Mouse (Mus musculus) kidney, adult 2 months (tissue): ENCODE results near the gene Ap2a2. TPM values are rescaled to one million over a fixed set of nuclear protein-coding genes. Genes with fewer than 3 reads are reported as not detected.
A peak's percentile ranks its signal among the peaks of the same experiment; 100 is the strongest.

Experiments
- DNase-seq: peaks from one replicate; pipeline ENCODE4 v3.0.0; 2021
- H3K27ac ChIP-seq: fragments of 200-500 bp; 2 replicates; pipeline ENCODE4 v1.5.1; 2012; ENCODE audit warnings: low read depth, low read length, control low read depth, inconsistent platforms; ENCODE audit not compliant: insufficient read depth
- H3K27me3 ChIP-seq: fragments of 200-500 bp; replicated peaks from 2 replicates; pipeline ENCODE4 v1.6.1; 2012; ENCODE audit warnings: mild to moderate bottlenecking, moderate library complexity, low read length, inconsistent platforms; ENCODE audit not compliant: control insufficient read depth, insufficient read depth
- H3K36me3 ChIP-seq: fragments of 200-500 bp; 2 replicates; pipeline ENCODE4 v1.6.1; 2012; ENCODE audit warnings: mild to moderate bottlenecking, moderate library complexity, low read length, inconsistent platforms; ENCODE audit not compliant: control insufficient read depth, insufficient read depth
- H3K4me1 ChIP-seq: fragments of 200-500 bp; 2 replicates; pipeline ENCODE4 v1.6.1; 2011; ENCODE audit warnings: low read length; ENCODE audit not compliant: control insufficient read depth, insufficient read depth
- H3K4me3 ChIP-seq: fragments of 200-500 bp; 2 replicates; pipeline ENCODE4 v1.5.1; 2011; ENCODE audit warnings: mild to moderate bottlenecking, low read depth, low read length, control low read depth; ENCODE audit not compliant: insufficient read depth
- CTCF ChIP-seq: fragments of 200-500 bp; conservative IDR thresholded peaks from 2 replicates; pipeline ENCODE4 v1.5.1; 2011; ENCODE audit warnings: low read depth, mild to moderate bottlenecking, control low read depth, low read length, moderate library complexity, mixed read lengths; ENCODE audit not compliant: insufficient read depth, insufficient read length
- POLR2A ChIP-seq: fragments of 200-500 bp; IDR thresholded peaks from one replicate; pipeline ENCODE4 v1.6.1; 2011; ENCODE audit warnings: low read depth, low read length, control low read depth
- WGBS: fragments of 180-500 bp; shearing (Covaris S2); methylation state at CpG from one replicate; pipeline ENCODE4 v1.1.7; 2018; 5-methylcytosine and 5-hydroxymethylcytosine counted together
- polyA plus RNA-seq: library from polyadenylated mRNA; depleted of rRNA; stranded (reverse); fragments of >200 nt; gene quantifications from 2 replicates; pipeline ENCODE4 v1.2.3, GENCODE M21; 2012

Ap2a2 gene
- polyA plus RNA-seq, 1 experiment = 94.8 TPM

DNA sequence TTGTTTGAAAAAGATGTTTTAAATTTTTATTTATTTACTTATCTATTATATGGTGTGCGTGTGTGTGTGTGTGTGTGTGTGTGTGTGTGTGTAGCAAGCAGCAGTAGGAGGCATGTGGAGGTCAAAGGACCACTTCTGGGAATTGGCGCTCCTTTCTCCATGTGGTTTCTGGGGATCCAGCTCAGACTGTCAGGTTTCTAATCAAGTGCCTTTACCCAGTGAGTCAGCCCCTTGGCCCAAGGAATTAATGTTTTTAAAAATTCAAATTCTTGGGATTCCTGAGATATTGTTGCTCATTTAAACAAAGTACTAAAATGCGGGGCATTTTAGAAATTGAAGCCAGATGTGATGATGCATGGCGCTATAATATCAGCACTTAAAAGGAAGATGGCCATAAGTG lies 20.3 kb upstream of the Ap2a2 start:
- Histone ChIP-seq H3K27ac (no peak overlapping the region), H3K27me3 (no peaks in the 10 kb centered on the region), H3K4me1 (peaks cover 5% of the 10 kb centered on the region; the same call in 1 of the 2 replicates), H3K4me3 (no peak overlapping the region), H3K36me3 (no peaks in the 10 kb centered on the region)
- no peak for DNase-seq
- no peak for TF ChIP-seq CTCF
- TF ChIP-seq POLR2A = no peak
- 90% methylated on average over 4 of the region's 4 CpGs for WGBS

DNA sequence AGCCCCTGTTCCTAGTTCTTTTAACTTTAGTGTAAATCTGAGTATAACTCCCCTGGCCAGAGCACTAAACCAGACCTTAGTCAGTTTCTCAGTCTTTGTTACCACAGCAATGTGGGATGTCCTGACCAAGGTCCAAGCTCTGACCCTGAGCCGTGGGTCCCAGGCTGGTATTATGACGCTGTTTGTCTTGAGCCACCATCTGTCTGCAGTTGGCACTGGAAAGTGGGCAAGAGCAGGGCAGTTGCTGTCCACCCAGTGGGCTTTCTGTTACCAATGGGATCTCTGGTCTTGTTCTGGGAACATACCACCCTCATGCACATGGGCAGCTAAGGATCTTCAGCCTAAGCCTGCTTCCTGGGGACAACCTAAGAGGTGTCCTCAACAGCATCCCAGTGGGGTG lies 19.4 kb upstream of the Ap2a2 start:
- Histone ChIP-seq H3K4me1 (peaks cover 5% of the 10 kb centered on the region; the same call in 1 of the 2 replicates), H3K27me3 (no peaks in the 10 kb centered on the region), H3K36me3 (no peaks in the 10 kb centered on the region), H3K27ac (no peak overlapping the region), H3K4me3 (no peak overlapping the region)
- DNase-seq = peak; percentile 20
- TF ChIP-seq CTCF (no peak), POLR2A (no peak)
- WGBS = 57% methylated on average over 2 of the region's 2 CpGs

DNA sequence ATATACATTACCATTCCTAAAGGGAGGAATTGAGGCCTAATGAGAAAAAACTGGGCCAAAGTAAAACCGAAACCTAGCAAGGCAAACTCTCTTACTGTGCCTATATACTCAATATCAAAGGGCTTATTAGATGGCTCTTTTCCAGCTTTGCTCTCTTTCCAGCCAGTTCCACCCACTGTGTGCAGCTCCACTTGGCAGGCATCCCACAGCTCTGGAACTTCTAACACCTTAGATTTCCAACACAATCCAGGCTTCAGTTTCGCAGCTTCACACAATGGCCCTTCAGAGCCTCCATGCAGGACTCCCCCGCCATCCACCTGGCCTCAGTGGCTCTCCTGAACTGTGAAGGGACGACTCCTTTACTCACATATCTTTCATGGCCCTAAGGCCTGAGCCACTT lies 17.3 kb upstream of the Ap2a2 start:
- Histone ChIP-seq H3K4me1 (peaks cover 5% of the 10 kb centered on the region; the same call in 1 of the 2 replicates), H3K27ac (no peak overlapping the region), H3K36me3 (no peaks in the 10 kb centered on the region), H3K4me3 (no peak overlapping the region), H3K27me3 (no peaks in the 10 kb centered on the region)
- 82% methylated on average over 4 of the region's 4 CpGs for WGBS
- no peak for TF ChIP-seq POLR2A
- TF ChIP-seq CTCF = no peak
- DNase-seq = no peak

DNA sequence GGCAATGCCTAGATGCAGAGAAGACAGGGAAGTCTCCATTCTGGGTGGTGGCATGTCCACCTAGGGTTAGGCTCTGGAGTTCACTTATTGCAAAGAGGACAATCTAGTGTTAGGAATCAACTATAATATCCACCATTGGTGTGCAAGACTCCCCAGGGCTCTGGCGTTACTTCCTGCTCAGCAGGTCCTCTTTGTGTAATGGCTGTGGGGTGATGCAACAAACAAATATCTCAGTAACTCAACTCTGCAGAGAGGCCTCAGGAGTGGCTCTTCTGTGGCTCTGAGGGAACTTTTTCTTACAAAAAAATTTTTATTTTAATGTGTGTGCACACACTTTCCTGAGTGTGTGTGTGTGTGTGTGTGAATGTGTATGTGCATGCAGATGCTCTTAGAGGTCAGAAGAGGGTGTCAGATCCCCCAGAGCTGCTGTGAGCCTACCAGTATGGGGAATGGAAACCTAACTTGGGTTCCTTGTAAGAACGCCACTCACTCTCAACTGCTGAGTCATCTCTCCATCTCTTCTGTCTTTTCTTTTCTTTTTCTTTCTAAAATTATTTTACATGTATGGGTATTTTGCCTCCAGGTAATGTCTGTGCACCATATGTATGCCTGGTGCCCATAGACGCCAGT lies 12.4 kb upstream of the Ap2a2 start:
- H3K4me1 ChIP-seq = no peaks in the 10 kb centered on the region
- no peaks in the 10 kb centered on the region for H3K36me3 ChIP-seq
- WGBS = 90% methylated on average over 3 of the region's 3 CpGs
- H3K4me3 ChIP-seq = no peak overlapping the region
- H3K27me3 ChIP-seq = no peaks in the 10 kb centered on the region
- DNase-seq = no peak
- TF ChIP-seq CTCF = no peak
- no peak for TF ChIP-seq POLR2A
- H3K27ac ChIP-seq = no peak overlapping the region

DNA sequence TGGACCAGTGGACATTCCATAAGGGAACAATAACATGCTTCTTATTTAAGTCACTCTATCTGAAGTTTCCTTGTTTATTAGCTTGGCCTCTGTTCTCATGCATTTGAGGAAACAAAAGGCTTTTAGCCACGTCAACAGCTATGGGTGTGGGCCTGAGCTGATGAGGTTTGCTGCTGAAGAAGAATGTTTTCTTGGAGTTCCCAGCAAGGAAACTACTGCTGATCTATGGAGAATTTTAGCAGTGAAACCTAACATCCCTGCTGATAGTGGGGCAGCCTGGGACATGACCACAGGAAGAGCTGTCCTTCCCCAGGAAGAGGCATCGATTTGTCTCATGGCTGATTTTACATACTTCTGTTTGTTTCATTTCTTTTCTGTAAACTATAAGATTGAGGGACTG lies 11.5 kb upstream of the Ap2a2 start:
- TF ChIP-seq CTCF = no peak
- TF ChIP-seq POLR2A = no peak
- 62% methylated on average over 2 of the region's 2 CpGs for WGBS
- H3K27ac ChIP-seq = no peak overlapping the region
- H3K36me3 ChIP-seq = no peaks in the 10 kb centered on the region
- no peaks in the 10 kb centered on the region for H3K4me1 ChIP-seq
- no peak overlapping the region for H3K4me3 ChIP-seq
- DNase-seq = no peak
- no peaks in the 10 kb centered on the region for H3K27me3 ChIP-seq

DNA sequence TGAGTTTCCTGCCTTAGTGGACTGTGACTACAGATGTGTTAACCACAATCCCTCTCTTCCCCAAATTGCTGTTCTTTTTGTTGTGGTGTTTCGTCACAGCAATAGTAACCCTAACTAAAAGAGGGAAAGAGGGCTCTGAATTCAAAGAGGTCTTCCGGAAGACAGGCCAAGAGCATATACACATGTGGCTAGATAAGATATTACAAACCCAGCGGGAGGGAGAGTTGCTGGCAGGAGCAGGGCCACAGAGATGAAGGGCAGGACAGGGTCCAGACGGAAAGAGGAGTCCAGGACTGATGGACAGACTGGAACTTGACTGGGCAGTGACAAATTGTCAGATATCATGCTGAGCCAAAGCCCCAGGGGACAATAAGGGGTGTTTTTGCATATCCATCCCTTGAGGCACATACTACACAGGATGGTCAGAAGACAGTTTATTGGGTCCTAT lies 3.6 kb upstream of the Ap2a2 start:
- Histone ChIP-seq H3K36me3 (no peaks in the 10 kb centered on the region), H3K27ac (no peak overlapping the region), H3K27me3 (no peaks in the 10 kb centered on the region), H3K4me1 (peaks cover under 1% of the 10 kb centered on the region; the same call in 1 of the 2 replicates), H3K4me3 (no peak overlapping the region)
- no peak for DNase-seq
- TF ChIP-seq POLR2A = no peak
- no peak for TF ChIP-seq CTCF
- WGBS = 82% methylated on average over 4 of the region's 4 CpGs

DNA sequence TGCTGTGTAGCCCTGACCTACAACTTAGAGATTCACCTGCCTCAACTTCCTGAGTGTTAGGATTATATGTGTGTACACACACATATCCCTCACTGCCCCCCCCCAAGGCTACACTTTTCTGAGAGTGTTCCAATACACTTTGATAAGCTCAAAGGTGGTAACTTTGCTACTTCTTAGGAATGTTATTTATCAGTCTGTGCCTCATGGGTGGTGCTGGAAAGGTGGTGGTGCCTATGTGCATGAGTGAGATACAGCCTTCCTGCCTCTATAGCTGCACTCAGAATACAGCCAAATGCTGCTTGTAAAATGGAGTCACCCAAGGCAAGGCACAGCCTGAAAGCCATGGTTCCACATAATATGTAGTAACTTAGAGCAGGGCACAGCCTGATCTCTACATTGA lies 3.0 kb upstream of the Ap2a2 start:
- Histone ChIP-seq H3K27me3 (no peaks in the 10 kb centered on the region), H3K4me3 (no peak overlapping the region), H3K4me1 (peaks cover 4% of the 10 kb centered on the region; the same call in 1 of the 2 replicates), H3K27ac (no peak overlapping the region), H3K36me3 (no peaks in the 10 kb centered on the region)
- no peak for DNase-seq
- no peak for TF ChIP-seq POLR2A
- TF ChIP-seq CTCF = no peak
